Mouse (Mus musculus) hindlimb bud, embryonic 11.5 days (tissue): ENCODE results near the gene Prss38.

Experiments
- DNase-seq: peaks from one replicate; pipeline ENCODE4 v3.0.0-alpha.2; 2012; ENCODE audit warnings: low read depth, low spot score; ENCODE audit errors: extremely low spot score

Gene Prss38

DNA sequence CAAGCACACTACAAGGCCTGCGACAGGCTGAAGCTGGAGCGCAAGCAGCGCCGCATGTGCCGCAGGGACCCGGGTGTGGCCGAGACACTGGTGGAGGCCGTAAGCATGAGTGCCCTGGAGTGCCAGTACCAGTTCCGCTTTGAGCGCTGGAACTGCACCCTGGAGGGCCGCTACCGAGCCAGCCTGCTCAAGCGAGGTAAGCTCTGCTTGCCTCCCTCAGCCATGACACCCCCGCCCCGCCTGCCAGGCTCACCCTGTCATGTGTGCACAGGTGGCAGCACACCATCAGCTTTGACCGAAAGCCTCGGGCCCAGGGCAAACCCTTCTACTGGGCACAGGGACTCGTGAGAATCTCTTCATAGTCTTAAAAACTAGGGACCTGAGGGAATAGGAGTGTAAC lies 47.8 kb downstream of the Prss38 start:
- no peak for DNase-seq

DNA sequence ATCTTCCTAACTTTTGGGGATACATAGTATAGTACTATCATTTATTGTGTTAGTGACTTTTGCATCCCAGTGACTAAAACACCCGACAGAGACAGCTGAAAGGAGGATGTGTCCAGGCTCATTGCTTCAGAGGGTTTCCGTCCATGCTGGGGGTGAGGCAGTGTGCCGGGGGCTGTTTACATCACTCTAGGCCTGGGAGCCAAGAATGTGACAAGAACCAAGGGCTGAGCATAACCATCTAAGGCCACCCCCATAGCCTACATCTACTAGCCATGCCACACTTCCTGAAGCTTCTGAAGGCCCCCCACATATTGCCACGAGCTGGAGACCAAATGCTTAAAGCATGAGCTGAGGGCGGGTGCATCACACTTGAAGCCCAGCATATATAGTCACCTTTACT lies 50.7 kb downstream of the Prss38 start:
- no peak for DNase-seq

DNA sequence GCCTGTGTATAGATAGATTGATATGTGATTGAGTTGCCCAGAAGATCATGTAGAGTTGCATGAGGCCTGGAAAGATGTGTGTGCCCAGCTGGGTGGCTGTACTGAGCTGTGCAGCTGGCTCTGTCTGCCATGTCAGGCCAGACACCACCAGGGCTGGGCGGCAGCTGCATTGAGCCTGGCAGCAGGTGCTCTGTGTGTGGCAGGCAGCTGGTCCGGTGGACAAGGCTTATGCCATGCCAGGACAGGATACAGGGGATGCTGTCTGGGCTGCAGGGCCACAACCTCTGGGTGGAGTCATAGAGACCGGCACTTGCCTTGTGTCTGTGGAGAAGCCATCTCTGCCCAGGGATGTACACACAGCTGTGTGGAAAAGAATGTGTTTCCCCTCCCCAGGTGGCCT lies 52.5 kb downstream of the Prss38 start:
- no peak for DNase-seq
